Mouse (Mus musculus) liver, embryonic 14.5 days (tissue): Measurements from ENCODE around the gene Tdp1.

Experiments
- CTCF ChIP-seq: IDR thresholded peaks from 2 replicates; pipeline ENCODE4 v1.5.1; 2016; ENCODE audit warnings: antibody characterized with exemption, low read depth, control low read depth
- EP300 ChIP-seq: IDR thresholded peaks from 2 replicates; pipeline ENCODE4 v1.6.1; 2016; ENCODE audit warnings: antibody characterized with exemption, low read depth

DNA sequence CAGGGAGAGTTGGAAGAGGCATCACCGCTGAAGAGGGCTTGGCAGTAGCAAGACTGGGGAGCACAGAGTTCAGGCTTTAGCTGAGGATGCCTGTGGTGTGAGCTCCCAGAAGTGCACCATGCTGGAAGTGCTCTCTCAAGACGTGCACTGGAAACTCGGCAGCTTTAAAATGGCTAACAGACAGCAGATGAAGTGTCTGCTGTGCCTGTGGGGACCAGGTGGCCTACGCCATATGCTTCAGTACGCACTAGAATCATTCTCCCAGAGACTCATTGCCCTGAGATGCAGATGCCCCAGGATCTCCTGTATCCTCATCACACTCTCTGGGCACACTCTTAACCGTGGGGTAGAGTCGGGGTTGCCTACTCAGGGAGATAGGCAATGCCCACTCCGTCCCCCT is 51.1 kb downstream of the Tdp1 start:
- TF ChIP-seq CTCF (no peak), EP300 (no peak)
